8 mouse cellular contexts compared by ENCODE assay signal in genomic region chr2:164517485-164518221, GRCm38 (mm10). TPM values are rescaled to one million over a fixed set of nuclear protein-coding genes. Genes with fewer than 3 reads are reported as not detected.
DNase-seq lines count a peak whose midpoint lies in the region; ATAC-seq and TF ChIP-seq lines count a peak whose summit lies in the region.

No protein-coding gene starts in this region.

- H3K4me2 ChIP-seq in heart, postnatal 0 days (ENCODE audit: low read depth, low read length), result no peak overlapping the region

- H3K4me3 ChIP-seq in heart, postnatal 0 days (ENCODE audit: low read depth, low read length), result no peak overlapping the region
- H3K4me3 ChIP-seq in limb, embryonic 10.5 days, result no peak overlapping the region

- H3K9ac ChIP-seq in heart, postnatal 0 days (replicated peaks; ENCODE audit: low read depth, low read length), result no peak overlapping the region

- DNase-seq in layer of hippocampus, adult 11-12 months (ENCODE audit: low spot score), result peak; percentile 74
- DNase-seq in layer of hippocampus, adult 9-10 months (ENCODE audit: low spot score), result no peak
- DNase-seq in adrenal gland, adult 18-20 months (ENCODE audit: low spot score in 2 of 2), result peak; percentile 68 to 74
- peak; percentile 35 for DNase-seq in embryo, embryonic 11.5 days (ENCODE audit: low read depth, low spot score)
- DNase-seq in heart, postnatal 0 days (ENCODE audit: low spot score), result peak; percentile 65
- peak; percentile 77 for DNase-seq in limb, embryonic 10.5 days (ENCODE audit: low spot score)
- DNase-seq in natural killer cell, adult 2 months (ENCODE audit: low spot score in 2 of 2), result peak; percentile 69 to 77
- peak; percentile 76 for DNase-seq in thymus, postnatal 14 days

- 19% methylated on average over 8 of the region's 10 CpGs for WGBS in heart, postnatal 0 days
- WGBS in limb, embryonic 10.5 days, result 38% methylated on average over 9 of the region's 10 CpGs

- H3K4me1 ChIP-seq in heart, postnatal 0 days (ENCODE audit: control insufficient read depth, insufficient read depth), result no peaks in the 10 kb centered on the region; the same call in 1 of the 2 replicates
- peaks cover 19% of the 10 kb centered on the region for H3K4me1 ChIP-seq in limb, embryonic 10.5 days

- peak; percentile 76 for TF ChIP-seq CTCF in heart, postnatal 0 days (IDR thresholded peaks at IDR 0.05; ENCODE audit: low read depth)

- no peak for ATAC-seq in heart, postnatal 0 days (ENCODE audit: insufficient read depth, low read depth)

- TF ChIP-seq EP300 in heart, postnatal 0 days (IDR thresholded peaks at IDR 0.05; ENCODE audit: low read depth), result no peak

- H3K27ac ChIP-seq in heart, postnatal 0 days (ENCODE audit: low read depth), result no peak overlapping the region
- H3K27ac ChIP-seq in limb, embryonic 10.5 days, result no peak overlapping the region

- 0 out of 2 replicates have a peak, but pooled peaks cover 6% of the 10 kb centered on the region for H3K9me3 ChIP-seq in heart, postnatal 0 days (replicated peaks; ENCODE audit: control insufficient read depth, low read length)
- no peaks in the 10 kb centered on the region for H3K9me3 ChIP-seq in limb, embryonic 10.5 days (replicated peaks)

- peaks cover 7% of the 10 kb centered on the region; the same call in 1 of the 2 replicates for H3K27me3 ChIP-seq in heart, postnatal 0 days (ENCODE audit: control insufficient read depth, insufficient read depth, low read length)
- H3K27me3 ChIP-seq in limb, embryonic 10.5 days (ENCODE audit: low read depth, poor library complexity, severe bottlenecking), result peaks cover 14% of the 10 kb centered on the region

- no peaks in the 10 kb centered on the region for H3K36me3 ChIP-seq in heart, postnatal 0 days (replicated peaks; ENCODE audit: control insufficient read depth, insufficient read depth, low read length)
- H3K36me3 ChIP-seq in limb, embryonic 10.5 days, result no peaks in the 10 kb centered on the region

RNA-seq across cellular contexts. Expression of gene Pigt, which starts 20.3 kb away (rescaled TPM):
- total RNA-seq in adrenal gland, adult 18-20 months (2021), result 10 to 100 TPM; 63.3 to 93.6 TPM
- total RNA-seq in heart, postnatal 0 days (2014; rRNA removed; ENCODE audit: low replicate concordance), result 45.0 and 51.0 TPM in 2 replicates
- 30.9 and 32.0 TPM in 2 replicates for polyA plus RNA-seq in heart, postnatal 0 days (2015; fragmentation: Nextera tagmentation; extraction: Ambion mirVana)
- 35.7 and 37.5 TPM in 2 replicates for polyA plus RNA-seq in limb, embryonic 10.5 days (2016; fragmentation: Nextera tagmentation; extraction: Ambion mirVana)

RNA-seq across cellular contexts. Expression of gene Dbndd2, which starts 31.7 kb away (rescaled TPM):
- 10 to 100 TPM in 1 of 2 experiments, 1 to 10 TPM in 1; 7.6 to 20.9 TPM for total RNA-seq in adrenal gland, adult 18-20 months (2021)
- total RNA-seq in heart, postnatal 0 days (2014; rRNA removed; ENCODE audit: low replicate concordance), result 22.3 and 26.6 TPM in 2 replicates
- polyA plus RNA-seq in heart, postnatal 0 days (2015; fragmentation: Nextera tagmentation; extraction: Ambion mirVana), result 16.8 and 16.9 TPM in 2 replicates
- 0.70 and 2.1 TPM in 2 replicates for polyA plus RNA-seq in limb, embryonic 10.5 days (2016; fragmentation: Nextera tagmentation; extraction: Ambion mirVana)

RNA-seq across cellular contexts. Expression of gene Trp53tg5, which starts 44.1 kb away (rescaled TPM):
- total RNA-seq in adrenal gland, adult 18-20 months (2021), result not detected
- not detected in 2 replicates for total RNA-seq in heart, postnatal 0 days (2014; rRNA removed; ENCODE audit: low replicate concordance)
- not detected in 2 replicates for polyA plus RNA-seq in heart, postnatal 0 days (2015; fragmentation: Nextera tagmentation; extraction: Ambion mirVana)
- not detected in 2 replicates for polyA plus RNA-seq in limb, embryonic 10.5 days (2016; fragmentation: Nextera tagmentation; extraction: Ambion mirVana)

RNA-seq across cellular contexts. Expression of gene Wfdc2, which starts 44.6 kb away (rescaled TPM):
- under 1 TPM in 1 of 2 experiments, not detected in 1; 0.74 TPM for total RNA-seq in adrenal gland, adult 18-20 months (2021)
- 2.9 and 8.5 TPM in 2 replicates for total RNA-seq in heart, postnatal 0 days (2014; rRNA removed; ENCODE audit: low replicate concordance)
- 0.74 and 23.0 TPM in 2 replicates for polyA plus RNA-seq in heart, postnatal 0 days (2015; fragmentation: Nextera tagmentation; extraction: Ambion mirVana)
- polyA plus RNA-seq in limb, embryonic 10.5 days (2016; fragmentation: Nextera tagmentation; extraction: Ambion mirVana), result 35.5 and 40.0 TPM in 2 replicates

RNA-seq across cellular contexts. Expression of gene Spint3, which starts 55.6 kb away (rescaled TPM):
- total RNA-seq in adrenal gland, adult 18-20 months (2021), result not detected
- total RNA-seq in heart, postnatal 0 days (2014; rRNA removed; ENCODE audit: low replicate concordance), result not detected in 2 replicates
- not detected in 2 replicates for polyA plus RNA-seq in heart, postnatal 0 days (2015; fragmentation: Nextera tagmentation; extraction: Ambion mirVana)
- not detected in 2 replicates for polyA plus RNA-seq in limb, embryonic 10.5 days (2016; fragmentation: Nextera tagmentation; extraction: Ambion mirVana)
